Mouse (Mus musculus): ENCODE measurements around the gene Sec61a1. TPM values are rescaled to one million over a fixed set of nuclear protein-coding genes. Genes with fewer than 3 reads are reported as not detected.

The Sec61a1 gene
- polyA plus RNA-seq (2017; shearing (Covaris generic)) = 200 TPM

GRCm38 (mm10) chr6:88518404-88519263 is at the start of gene Sec61a1:
Sec61a1 (minus strand) TSS chr6:88518905.

GRCm38 (mm10) chr6:88465181-88465920 is 53.4 kb downstream of the Sec61a1 start, which contains the start of gene Ruvbl1:
Ruvbl1 (plus strand) TSS chr6:88465409.

Other genes starting within 250 kb of the Sec61a1 start
- gene Eefsec, start 72.4 kb downstream of the Sec61a1 start, polyA plus RNA-seq (2017; shearing (Covaris generic)) = 44.4 TPM
- gene Ruvbl1, start 53.5 kb downstream of the Sec61a1 start, polyA plus RNA-seq (2017; shearing (Covaris generic)) = 53.8 TPM
- not detected for gene Kbtbd12, start 119.0 kb upstream of the Sec61a1 start, polyA plus RNA-seq (2017; shearing (Covaris generic))
- gene Mgll, start 205.5 kb upstream of the Sec61a1 start, polyA plus RNA-seq (2017; shearing (Covaris generic)) = 0.41 TPM

Measured in effector memory CD4-positive, alpha-beta T cell, adult 5 months (primary cell).